Mouse (Mus musculus) heart, adult 2 months (tissue): ENCODE data around the gene Prmt3. TPM values are rescaled to one million over a fixed set of nuclear protein-coding genes. Genes with fewer than 3 reads are reported as not detected.

Source experiments
- DNase-seq, 2 experiments: peaks; one replicate each; pipeline ENCODE4 v3.0.0; 2021
- H3K27ac ChIP-seq: fragments of 200-600 bp; 2 replicates; pipeline ENCODE4 v1.8.1; 2022
- H3K27me3 ChIP-seq: fragments of 200-500 bp; 2 replicates; pipeline ENCODE4 v1.6.1; 2012; ENCODE audit warnings: mild to moderate bottlenecking, low read length, inconsistent platforms, mixed read lengths; ENCODE audit not compliant: control insufficient read depth, insufficient read depth
- H3K36me3 ChIP-seq: fragments of 200-500 bp; 2 replicates; pipeline ENCODE4 v1.6.1; 2012; ENCODE audit warnings: low read length, inconsistent platforms; ENCODE audit not compliant: control insufficient read depth, insufficient read depth
- H3K4me1 ChIP-seq: fragments of 200-500 bp; 2 replicates; pipeline ENCODE4 v1.6.1; 2011; ENCODE audit warnings: low read length; ENCODE audit not compliant: control insufficient read depth, insufficient read depth
- H3K4me3 ChIP-seq: fragments of 200-600 bp; 2 replicates; pipeline ENCODE4 v1.8.1; 2022
- H3K79me2 ChIP-seq: fragments of 200-500 bp; replicated peaks from 2 replicates; pipeline ENCODE4 v1.6.1; 2012; ENCODE audit warnings: mild to moderate bottlenecking, inconsistent platforms, low read length, moderate library complexity, mixed read lengths; ENCODE audit not compliant: control insufficient read depth, insufficient read depth
- H3K9ac ChIP-seq: fragments of 200-500 bp; 2 replicates; pipeline ENCODE4 v1.6.1; 2012; ENCODE audit warnings: low read depth, mild to moderate bottlenecking, control low read depth, inconsistent platforms, low read length, mixed read lengths
- CTCF ChIP-seq: fragments of 200-600 bp; IDR thresholded peaks from 2 replicates; pipeline ENCODE4 v1.8.1; 2022; ENCODE audit warnings: antibody characterized with exemption, mild to moderate bottlenecking, moderate library complexity
- EP300 ChIP-seq: fragments of 200-500 bp; IDR thresholded peaks from 2 replicates; pipeline ENCODE4 v1.6.1; 2011; ENCODE audit warnings: low read depth, low read length, control low read depth; ENCODE audit not compliant: insufficient read depth
- POLR2A ChIP-seq: fragments of 200-500 bp; IDR thresholded peaks from 2 replicates; pipeline ENCODE4 v1.6.1; 2011; ENCODE audit warnings: mild to moderate bottlenecking, low read depth, low read length, control low read depth; ENCODE audit not compliant: insufficient read depth
- WGBS: fragments of 180-500 bp; shearing (Covaris S2); methylation state at CpG from one replicate; pipeline ENCODE4 v1.1.7; 2018; 5-methylcytosine and 5-hydroxymethylcytosine counted together
- intact Hi-C: fragments of 180-260 bp; cut with DNase I; formaldehyde crosslinking; loops from one replicate; pipeline ENCODE4 v1.15.1; 2025
- polyA plus RNA-seq: library from polyadenylated mRNA; depleted of rRNA; stranded (reverse); fragments of >200 nt; gene quantifications from 2 replicates; pipeline ENCODE4 v1.2.3, GENCODE M21; 2012
- total RNA-seq, 2 experiments: library from RNA; stranded (reverse); gene quantifications; 2 replicates each; pipeline ENCODE4 v1.2.3; 2021

The Prmt3 gene
- total and polyA plus RNA-seq, 3 experiments: 10.1 to 14.3 (median 12.5) TPM

DNA sequence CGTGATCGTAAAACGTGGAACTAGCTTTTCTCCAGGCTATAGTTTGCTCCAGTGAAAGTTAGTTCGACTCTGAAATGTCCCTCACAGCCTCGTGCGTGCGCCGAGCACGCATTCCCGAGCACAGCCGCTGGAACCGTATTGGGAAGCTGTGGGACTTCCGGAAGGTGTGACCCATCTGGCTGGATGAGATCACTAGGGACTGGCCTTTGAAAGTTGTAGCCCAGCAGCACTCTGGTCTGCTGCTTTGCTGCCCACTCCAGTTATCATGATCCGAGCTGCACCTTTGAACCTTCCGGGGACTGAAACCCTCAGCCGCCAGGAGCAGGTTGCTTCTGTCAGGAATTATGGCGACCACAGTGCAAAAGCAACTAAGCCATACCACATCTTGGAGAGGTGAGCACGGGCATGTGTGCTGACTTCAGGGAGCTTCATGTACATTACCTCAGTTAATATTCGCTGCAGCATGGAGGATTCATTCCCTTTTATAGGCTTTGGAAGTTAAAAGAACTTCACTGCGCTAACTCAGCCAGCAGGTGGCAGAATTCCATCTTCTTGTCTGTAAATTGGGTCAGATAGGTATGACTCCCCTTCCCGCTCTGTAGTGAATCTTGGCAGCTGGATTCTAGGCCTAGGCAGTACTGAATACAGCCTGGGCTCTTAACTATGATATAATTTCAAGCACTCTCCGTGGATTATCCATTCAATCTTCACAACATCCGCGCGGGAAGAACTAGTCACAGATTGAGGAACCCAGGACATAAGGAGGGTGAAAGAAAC is 25.2 kb upstream of the Prmt3 start:
- Histone ChIP-seq H3K9ac (no peak overlapping the region), H3K4me3 (no peak overlapping the region), H3K27ac (no peak overlapping the region), H3K4me1 (no peaks in the 10 kb centered on the region; the same call in 1 of the 2 replicates), H3K79me2 (no peaks in the 10 kb centered on the region), H3K27me3 (no peaks in the 10 kb centered on the region), H3K36me3 (no peaks in the 10 kb centered on the region)
- 25% methylated on average over 25 of the region's 25 CpGs for WGBS
- DNase-seq: peak in 1 of 2 experiments; percentile 22
- TF ChIP-seq POLR2A (no peak), EP300 (no peak), CTCF (peak; percentile 76)
- intact Hi-C loops: loop anchor here (5.0 kb wide), 1 partner anchor 121 kb away; no protein-coding TSS in a partner anchor

DNA sequence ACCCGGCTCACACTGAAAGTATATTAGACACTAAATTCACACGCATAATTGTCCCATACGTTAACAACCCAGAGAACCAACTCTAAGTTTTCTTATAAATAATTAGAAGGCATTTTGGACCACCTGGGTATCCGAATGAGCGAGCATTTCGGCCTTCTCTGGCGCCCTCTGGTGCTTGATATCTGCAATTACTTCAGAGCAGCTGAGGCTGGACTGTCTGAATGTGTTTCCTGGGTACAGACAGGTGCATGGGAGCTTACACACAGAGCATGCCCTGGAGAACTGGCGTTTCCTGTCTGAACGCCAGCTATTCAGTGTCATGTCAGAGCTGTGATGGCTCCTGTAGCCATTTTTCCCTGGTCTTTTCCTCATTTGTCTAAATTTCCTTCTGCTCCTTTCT is 23.4 kb upstream of the Prmt3 start:
- Histone ChIP-seq H3K36me3 (no peaks in the 10 kb centered on the region), H3K4me1 (peaks cover 4% of the 10 kb centered on the region), H3K9ac (no peak overlapping the region), H3K4me3 (no peak overlapping the region), H3K79me2 (no peaks in the 10 kb centered on the region), H3K27ac (no peak overlapping the region), H3K27me3 (no peaks in the 10 kb centered on the region)
- TF ChIP-seq CTCF (peak; percentile 97), EP300 (0 out of 2 replicates have a peak, but pooled peaks have one; percentile 23), POLR2A (no peak)
- WGBS: 4% methylated on average over 9 of the region's 9 CpGs
- peak; percentile 45 to 60 for DNase-seq
- intact Hi-C loops: loop anchor here (1.0 to 5.0 kb wide), 2 partner anchors 122 to 138 kb away; no protein-coding TSS in a partner anchor

GRCm38 (mm10) chr7:49758934-49759571 is 19.1 kb upstream of the Prmt3 start, which contains the start of gene Htatip2:
Gene Htatip2, plus strand, starts transcription at chr7:49759115.
- Histone ChIP-seq H3K9ac (peak within 1 kb of the TSS; percentile 97), H3K4me1 (peaks cover 4% of the 10 kb centered on the region), H3K27me3 (no peaks in the 10 kb centered on the region), H3K36me3 (no peaks in the 10 kb centered on the region), H3K4me3 (peak within 1 kb of the TSS; percentile 59), H3K27ac (no peak within 1 kb of the TSS), H3K79me2 (no peaks in the 10 kb centered on the region)
- peak; percentile 78 to 79 for DNase-seq
- WGBS: 2% methylated on average over 42 of the region's 42 CpGs
- intact Hi-C loops: no loop called here
- TF ChIP-seq EP300: no peak
- 0 out of 2 replicates have a peak, but pooled peaks have one; percentile 34 for TF ChIP-seq POLR2A

GRCm38 (mm10) chr7:49762605-49763004 is 15.5 kb upstream of the Prmt3 start:
- H3K79me2 ChIP-seq: no peaks in the 10 kb centered on the region
- H3K27ac ChIP-seq: no peak overlapping the region
- H3K36me3 ChIP-seq: peaks cover 3% of the 10 kb centered on the region
- intact Hi-C loops: no loop called here
- no peak overlapping the region for H3K4me3 ChIP-seq
- H3K4me1 ChIP-seq: peaks cover 4% of the 10 kb centered on the region
- no peak overlapping the region for H3K9ac ChIP-seq
- no peak for TF ChIP-seq CTCF
- no peak for TF ChIP-seq POLR2A
- no peak for TF ChIP-seq EP300
- no peaks in the 10 kb centered on the region for H3K27me3 ChIP-seq
- DNase-seq: no peak
- WGBS: 76% methylated on average over 13 of the region's 13 CpGs

GRCm38 (mm10) chr7:49764011-49764716 is 14.0 kb upstream of the Prmt3 start:
- H3K9ac ChIP-seq: no peak overlapping the region
- TF ChIP-seq CTCF (no peak), EP300 (no peak), POLR2A (no peak)
- H3K79me2 ChIP-seq: no peaks in the 10 kb centered on the region
- peaks cover 3% of the 10 kb centered on the region for H3K4me1 ChIP-seq
- H3K36me3 ChIP-seq: peaks cover 3% of the 10 kb centered on the region
- no peak overlapping the region for H3K27ac ChIP-seq
- intact Hi-C loops: no loop called here
- H3K4me3 ChIP-seq: no peak overlapping the region
- 69% methylated on average over 10 of the region's 10 CpGs for whole genome bisulfite sequencing
- no peak for DNase-seq
- no peaks in the 10 kb centered on the region for H3K27me3 ChIP-seq
